Mouse (Mus musculus) cerebellum, adult 2 months (tissue): ENCODE measurements around the gene Timm23.

ENCODE experiments used
- CTCF ChIP-seq: fragments of 200-500 bp; IDR thresholded peaks from 2 replicates; pipeline ENCODE4 v1.5.1; 2011; ENCODE audit warnings: low read depth, mild to moderate bottlenecking, control low read depth, low read length, moderate library complexity, borderline replicate concordance; ENCODE audit not compliant: insufficient read depth
- POLR2A ChIP-seq: fragments of 200-500 bp; IDR thresholded peaks from 2 replicates; pipeline ENCODE4 v1.6.1; 2011; ENCODE audit warnings: low read length, control low read depth, borderline replicate concordance; ENCODE audit not compliant: insufficient read depth

DNA sequence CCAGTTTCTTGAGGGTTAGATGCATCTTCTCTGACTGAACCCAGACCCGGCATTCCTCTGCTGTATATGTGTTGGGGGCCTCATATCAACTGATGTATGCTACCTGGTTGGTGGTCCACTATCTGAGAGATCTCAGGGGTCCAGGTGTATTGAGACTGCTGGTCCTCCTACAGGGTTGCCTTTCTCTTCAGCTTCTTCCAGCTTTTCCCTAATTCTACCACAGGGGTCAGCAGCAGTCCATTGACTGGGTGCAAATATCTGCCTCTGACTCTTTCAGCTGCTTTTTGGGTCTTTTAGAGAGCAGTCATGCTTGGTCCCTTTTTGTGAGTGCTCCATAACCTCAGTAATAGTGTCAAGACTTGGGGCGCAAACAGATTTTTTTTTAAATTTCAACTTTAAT lies 50.8 kb downstream of the Timm23 start:
- TF ChIP-seq CTCF (no peak), POLR2A (no peak)
